Mouse (Mus musculus) embryonic facial prominence, embryonic 11.5 days (tissue): ENCODE results near the gene Dennd5a. TPM values are rescaled to one million over a fixed set of nuclear protein-coding genes. Genes with fewer than 3 reads are reported as not detected.

Source experiments
- ATAC-seq: fragments of 200-750 bp; cut with Nextera tagmentation; replicated peaks from 2 replicates; pipeline ENCODE4 v1.8.0; 2017; ENCODE audit warnings: low read depth; ENCODE audit not compliant: insufficient number of reproducible peaks, low FRiP score, low TSS enrichment
- DNase-seq: peaks from one replicate; pipeline ENCODE4 v3.0.0-alpha.2; 2015; ENCODE audit warnings: low spot score
- H3K27ac ChIP-seq: fragments of 300-500 bp; sonication (generic); replicated peaks from 2 replicates; pipeline ENCODE4 v1.5.1; 2014; ENCODE audit warnings: mild to moderate bottlenecking, low read depth, low read length, control low read depth
- H3K27me3 ChIP-seq: fragments of 300-500 bp; sonication (generic); 2 replicates; pipeline ENCODE4 v1.6.1; 2014; ENCODE audit warnings: mild to moderate bottlenecking, low read length, moderate library complexity, mixed read lengths; ENCODE audit not compliant: control insufficient read depth, insufficient read depth
- H3K36me3 ChIP-seq: fragments of 300-500 bp; sonication (generic); replicated peaks from 2 replicates; pipeline ENCODE4 v1.6.1; 2014; ENCODE audit warnings: low read depth, mild to moderate bottlenecking, low read length, moderate library complexity, mixed read lengths; ENCODE audit not compliant: control insufficient read depth, insufficient read depth
- H3K4me1 ChIP-seq: fragments of 300-500 bp; sonication (generic); 2 replicates; pipeline ENCODE4 v1.6.1; 2014; ENCODE audit warnings: low read length, mixed read lengths; ENCODE audit not compliant: control insufficient read depth, insufficient read depth
- H3K4me2 ChIP-seq: fragments of 300-500 bp; sonication (generic); 2 replicates; pipeline ENCODE4 v1.6.1; 2014; ENCODE audit warnings: low read depth, mild to moderate bottlenecking, control low read depth, low read length, moderate library complexity
- H3K4me3 ChIP-seq: fragments of 300-500 bp; sonication (generic); 2 replicates; pipeline ENCODE4 v1.5.1; 2014; ENCODE audit warnings: low read depth, low read length, control low read depth
- H3K9ac ChIP-seq: fragments of 300-500 bp; sonication (generic); replicated peaks from 2 replicates; pipeline ENCODE4 v1.6.1; 2014; ENCODE audit warnings: mild to moderate bottlenecking, control low read depth, low read length
- H3K9me3 ChIP-seq: fragments of 300-500 bp; sonication (generic); replicated peaks from 2 replicates; pipeline ENCODE4 v1.6.1; 2016; ENCODE audit warnings: mild to moderate bottlenecking, low read length, inconsistent platforms, mixed read lengths; ENCODE audit not compliant: control insufficient read depth
- WGBS: fragments of 180-500 bp; shearing (Covaris S2); extraction: QIAGEN DNeasy Blood & Tissue Kit; methylation state at CpG from one replicate; pipeline ENCODE4 v1.1.7; 2014; 5-methylcytosine and 5-hydroxymethylcytosine counted together
- polyA plus RNA-seq: library from polyadenylated mRNA; unstranded; fragments of >200 nt; fragmentation: Nextera tagmentation; extraction: Ambion mirVana; gene quantifications from 2 replicates; pipeline ENCODE4 v1.2.1, GENCODE M21; 2014

Dennd5a gene
- polyA plus RNA-seq, 1 experiment from 2014 or later = 48.2 TPM

DNA sequence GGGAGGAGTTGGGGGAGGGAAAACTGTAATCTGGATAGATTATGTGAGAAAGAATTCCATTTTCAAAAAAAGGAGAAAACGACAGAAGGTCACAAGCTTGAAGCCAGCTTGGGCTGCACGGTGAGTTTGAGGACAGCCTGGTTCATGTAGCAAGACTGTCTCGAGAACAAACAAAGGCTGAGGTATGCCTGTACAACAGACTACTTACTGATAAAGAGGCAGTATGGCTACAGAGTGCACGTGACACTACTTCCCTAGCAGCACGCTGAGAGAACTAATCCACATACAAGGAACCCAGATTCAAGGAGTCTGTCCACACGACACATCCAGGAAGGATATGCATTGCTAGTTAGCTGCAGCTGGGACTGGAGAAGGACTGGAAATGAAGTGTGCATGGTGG, 100.9 kb downstream of the Dennd5a start:
- DNase-seq = no peak
- no peaks in the 10 kb centered on the region for H3K27me3 ChIP-seq
- no peak overlapping the region for H3K4me2 ChIP-seq
- H3K4me1 ChIP-seq = no peaks in the 10 kb centered on the region
- no peak overlapping the region for H3K27ac ChIP-seq
- H3K9me3 ChIP-seq = no peaks in the 10 kb centered on the region
- ATAC-seq = no peak
- H3K4me3 ChIP-seq = no peak overlapping the region
- no peak overlapping the region for H3K9ac ChIP-seq
- 69% methylated on average over 6 of the region's 6 CpGs for WGBS
- no peaks in the 10 kb centered on the region for H3K36me3 ChIP-seq

GRCm38 (mm10) chr7:109852752-109853212, 107.5 kb downstream of the Dennd5a start:
- no peak for DNase-seq
- 54% methylated on average over 7 of the region's 7 CpGs for WGBS
- H3K27ac ChIP-seq = no peak overlapping the region

GRCm38 (mm10) chr7:109852017-109852416, 108.3 kb downstream of the Dennd5a start:
- Histone ChIP-seq H3K4me3 (no peak overlapping the region), H3K9me3 (no peaks in the 10 kb centered on the region), H3K27me3 (no peaks in the 10 kb centered on the region), H3K9ac (no peak overlapping the region), H3K36me3 (no peaks in the 10 kb centered on the region), H3K27ac (no peak overlapping the region), H3K4me1 (no peaks in the 10 kb centered on the region), H3K4me2 (no peak overlapping the region)
- ATAC-seq = no peak
- WGBS = 91% methylated on average over 7 of the region's 7 CpGs
- DNase-seq = no peak

More at GRCm38 (mm10) chr7:109852752-109853212, 107.5 kb downstream of the Dennd5a start:
- Histone ChIP-seq H3K27me3 (no peaks in the 10 kb centered on the region), H3K9ac (no peak overlapping the region), H3K4me3 (no peak overlapping the region), H3K36me3 (no peaks in the 10 kb centered on the region), H3K4me1 (no peaks in the 10 kb centered on the region), H3K4me2 (no peak overlapping the region), H3K9me3 (no peaks in the 10 kb centered on the region)
- no peak for ATAC-seq

GRCm38 (mm10) chr7:109850531-109850930, 109.7 kb downstream of the Dennd5a start:
- Histone ChIP-seq H3K36me3 (no peaks in the 10 kb centered on the region), H3K9me3 (no peaks in the 10 kb centered on the region), H3K27ac (no peak overlapping the region), H3K4me1 (no peaks in the 10 kb centered on the region), H3K4me3 (no peak overlapping the region), H3K4me2 (no peak overlapping the region), H3K9ac (no peak overlapping the region), H3K27me3 (no peaks in the 10 kb centered on the region)
- DNase-seq = no peak
- 63% methylated on average over 3 of the region's 3 CpGs for WGBS
- ATAC-seq = no peak

DNA sequence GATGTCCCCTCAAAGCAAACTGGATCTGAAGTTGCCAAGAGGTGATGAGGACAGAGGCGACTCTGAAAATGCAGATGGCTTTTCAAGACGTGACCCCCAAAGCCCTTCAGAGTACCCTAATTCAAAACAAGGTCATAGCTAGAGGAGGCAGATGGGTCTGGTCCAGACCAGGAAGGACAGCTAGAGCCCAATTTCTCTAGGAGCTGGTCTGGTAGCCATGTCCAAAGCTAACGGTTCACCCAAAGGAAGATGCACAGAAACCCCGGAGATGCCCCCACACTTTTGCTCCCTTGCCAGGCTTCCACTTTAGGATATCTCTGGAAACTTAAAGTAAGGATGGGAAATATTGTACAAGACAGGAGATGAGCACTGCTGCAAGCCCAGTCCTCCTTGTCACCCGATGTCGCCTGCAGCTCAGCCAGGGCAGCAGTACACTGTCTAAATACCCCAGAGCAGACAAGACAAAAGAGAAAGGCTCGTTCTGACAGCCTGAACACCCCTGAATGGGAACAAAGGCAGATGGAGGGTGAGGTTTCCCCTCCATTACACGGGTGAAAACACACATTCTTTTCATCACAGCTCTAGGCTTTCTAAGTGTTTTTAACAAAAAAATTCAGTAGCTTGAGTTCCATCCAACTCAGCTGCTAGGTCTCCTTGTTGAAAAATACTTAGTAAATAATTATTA, 110.4 kb downstream of the Dennd5a start:
- H3K9me3 ChIP-seq = no peaks in the 10 kb centered on the region
- no peaks in the 10 kb centered on the region for H3K4me1 ChIP-seq
- no peaks in the 10 kb centered on the region for H3K27me3 ChIP-seq
- H3K4me2 ChIP-seq = no peak overlapping the region
- ATAC-seq (peak; percentile 85; the same call in 1 of the 2 replicates), DNase-seq (no peak)
- 47% methylated on average over 8 of the region's 8 CpGs for WGBS
- no peak overlapping the region for H3K4me3 ChIP-seq
- no peaks in the 10 kb centered on the region for H3K36me3 ChIP-seq
- no peak overlapping the region; the same call in 1 of the 2 replicates for H3K9ac ChIP-seq
- H3K27ac ChIP-seq = no peak overlapping the region

DNA sequence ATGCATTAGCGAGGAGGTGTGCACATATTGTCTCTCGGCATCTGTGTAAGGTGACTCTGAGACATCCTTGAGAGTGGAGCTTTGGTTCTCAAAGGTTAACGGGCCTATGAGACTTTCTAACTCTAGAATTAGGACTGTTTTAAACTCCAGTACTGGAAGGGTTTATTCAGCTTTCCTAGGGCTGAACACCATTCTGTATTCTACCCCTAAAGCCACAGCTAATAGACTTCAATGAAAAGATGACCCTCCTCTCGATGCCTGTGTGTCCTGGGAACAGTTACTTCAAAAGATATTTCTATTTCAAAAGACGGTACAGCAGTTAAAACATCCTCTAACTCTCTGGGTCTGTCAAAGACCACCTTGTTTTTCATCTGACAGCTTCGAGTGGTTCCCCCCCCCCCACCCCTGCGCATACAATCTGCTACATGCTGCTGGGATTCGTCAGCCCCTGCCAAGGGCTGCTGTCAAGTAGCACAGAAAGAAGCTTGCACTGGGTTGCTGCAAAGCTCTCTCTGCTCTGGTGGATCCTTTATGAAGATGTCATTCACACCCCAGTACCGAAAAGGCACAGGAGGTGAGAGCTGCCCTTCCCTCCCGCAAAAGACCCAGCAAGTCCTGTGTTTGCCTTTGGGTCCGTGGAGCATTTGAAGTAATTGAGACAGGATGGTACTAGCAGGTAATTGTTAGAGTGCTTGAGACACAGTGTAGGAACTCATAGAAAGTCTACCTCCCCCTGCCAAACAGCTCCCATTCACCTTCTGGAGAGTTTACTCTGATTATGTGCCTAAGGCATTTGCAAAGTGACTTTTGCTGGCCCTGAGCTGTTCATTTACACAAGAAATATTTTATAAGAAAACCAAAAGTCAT, 111.2 kb downstream of the Dennd5a start:
- H3K4me1 ChIP-seq = no peaks in the 10 kb centered on the region
- no peak overlapping the region; the same call in 1 of the 2 replicates for H3K9ac ChIP-seq
- WGBS = 52% methylated on average over 11 of the region's 11 CpGs
- 0 out of 2 replicates have a peak, but pooled peaks have one; percentile 62 for ATAC-seq
- H3K4me2 ChIP-seq = no peak overlapping the region
- no peak for DNase-seq
- H3K36me3 ChIP-seq = no peaks in the 10 kb centered on the region
- no peaks in the 10 kb centered on the region for H3K9me3 ChIP-seq
- H3K27ac ChIP-seq = no peak overlapping the region
- H3K4me3 ChIP-seq = no peak overlapping the region
- H3K27me3 ChIP-seq = no peaks in the 10 kb centered on the region

GRCm38 (mm10) chr7:109844100-109844499, 116.2 kb downstream of the Dennd5a start:
- DNase-seq = no peak
- no peak for ATAC-seq
- Histone ChIP-seq H3K4me2 (no peak overlapping the region), H3K9me3 (no peaks in the 10 kb centered on the region), H3K27me3 (no peaks in the 10 kb centered on the region), H3K36me3 (no peaks in the 10 kb centered on the region), H3K4me3 (no peak overlapping the region), H3K4me1 (no peaks in the 10 kb centered on the region), H3K9ac (no peak overlapping the region), H3K27ac (no peak overlapping the region)
- WGBS = 81% methylated on average over 6 of the region's 6 CpGs
